Mouse (Mus musculus): Measurements from ENCODE around the gene Wdr18.

Gene Wdr18

DNA sequence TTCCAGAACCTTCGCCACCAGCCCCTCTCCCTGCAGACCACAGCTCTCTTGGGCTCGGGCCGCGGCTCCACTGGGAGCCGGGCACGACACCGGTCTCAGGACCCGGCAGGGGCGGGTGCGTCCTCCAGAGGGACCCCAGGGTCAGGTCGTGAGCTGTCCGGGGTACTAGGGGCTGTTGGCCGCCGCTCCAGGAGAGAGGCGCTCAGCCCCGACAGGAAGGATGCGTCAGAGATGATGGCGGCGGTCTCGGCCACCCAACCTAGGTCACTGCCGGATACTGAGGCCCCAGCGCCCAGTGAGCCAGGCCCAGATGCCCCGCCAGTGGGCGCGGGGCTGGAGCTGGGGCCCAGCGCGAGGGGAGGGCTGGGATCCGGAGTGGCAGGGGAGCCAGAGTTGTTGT is 17.4 kb downstream of the Wdr18 start:
- no peak for DNase-seq (ENCODE audit: low spot score in 2 of 2)

DNA sequence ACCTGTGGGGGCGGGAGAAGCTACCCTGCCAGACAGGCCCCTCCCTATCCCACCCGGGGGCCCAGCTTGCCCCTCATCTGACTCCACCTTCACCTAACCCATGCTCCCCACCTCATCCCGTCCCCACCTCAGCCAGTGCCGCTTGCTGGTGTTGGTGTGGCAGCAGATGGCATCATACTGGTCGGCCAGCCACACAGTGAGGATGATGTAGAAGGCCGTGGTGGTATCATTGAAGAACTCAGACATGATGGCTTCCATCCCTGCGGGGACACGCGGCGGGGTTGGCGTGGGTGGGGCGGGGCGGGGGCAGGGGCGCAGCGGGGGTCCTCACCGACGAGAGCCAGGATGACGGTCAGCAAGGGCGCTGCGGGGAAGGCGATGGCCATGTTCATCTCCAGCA is 18.1 kb downstream of the Wdr18 start:
- DNase-seq (ENCODE audit: low spot score in 2 of 2): no peak

DNA sequence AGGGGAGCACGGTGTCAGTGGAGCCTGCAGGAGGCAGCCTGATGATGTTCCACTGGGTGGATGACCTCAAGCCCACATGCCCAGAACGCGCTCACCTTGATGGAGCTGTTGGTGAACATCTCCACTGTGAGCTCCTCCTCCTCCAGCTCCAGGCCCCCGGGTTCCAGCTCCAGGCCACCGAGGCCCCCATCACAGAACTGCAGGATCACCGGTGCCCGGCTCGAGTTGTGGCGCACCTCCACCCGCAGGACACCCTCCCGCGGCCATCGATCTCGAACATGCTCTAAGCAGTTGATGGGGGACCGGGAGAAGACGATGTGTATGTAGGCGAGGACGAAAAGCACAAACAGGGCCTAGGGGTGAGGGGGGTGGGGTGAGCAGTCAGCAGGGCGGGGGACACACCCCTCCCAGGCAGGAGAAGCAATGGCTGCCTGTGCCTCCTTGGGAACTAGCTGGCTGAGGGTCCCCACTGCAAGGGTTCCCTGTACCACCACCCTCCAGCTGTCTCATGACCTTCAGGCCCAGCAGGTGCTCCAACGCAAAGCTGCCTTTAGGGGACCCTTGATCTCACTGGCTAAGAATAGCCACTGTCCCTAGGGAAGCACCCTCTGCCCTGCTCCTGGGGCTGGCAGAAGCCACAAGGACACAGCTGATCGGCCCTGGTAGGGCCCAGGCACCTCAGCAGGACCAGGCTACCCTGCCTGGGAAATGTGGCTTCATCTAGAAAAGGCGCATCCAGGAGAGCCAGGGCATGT is 19.6 kb downstream of the Wdr18 start:
- no peak for DNase-seq (ENCODE audit: low spot score in 2 of 2)

DNA sequence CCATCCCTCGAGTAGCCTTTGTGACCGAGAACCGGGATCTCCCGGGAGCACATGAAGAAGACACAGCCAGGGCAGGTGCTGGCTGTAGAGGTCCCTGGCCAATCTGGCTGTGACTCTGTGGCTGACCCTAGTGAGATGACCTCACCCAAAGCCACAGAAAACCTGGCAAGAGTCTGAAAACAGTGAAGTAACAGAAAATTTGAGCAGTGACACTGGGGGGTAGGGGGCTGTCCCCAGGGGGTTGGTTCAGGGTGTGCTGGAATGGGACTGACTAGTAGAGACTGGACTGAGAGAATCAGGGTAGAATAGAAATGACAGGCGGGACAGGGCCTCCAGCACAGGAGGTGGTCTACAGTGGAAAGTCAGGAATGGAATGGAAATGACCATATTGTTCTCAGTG is 23.3 kb downstream of the Wdr18 start:
- no peak for DNase-seq (ENCODE audit: low spot score in 2 of 2)

DNA sequence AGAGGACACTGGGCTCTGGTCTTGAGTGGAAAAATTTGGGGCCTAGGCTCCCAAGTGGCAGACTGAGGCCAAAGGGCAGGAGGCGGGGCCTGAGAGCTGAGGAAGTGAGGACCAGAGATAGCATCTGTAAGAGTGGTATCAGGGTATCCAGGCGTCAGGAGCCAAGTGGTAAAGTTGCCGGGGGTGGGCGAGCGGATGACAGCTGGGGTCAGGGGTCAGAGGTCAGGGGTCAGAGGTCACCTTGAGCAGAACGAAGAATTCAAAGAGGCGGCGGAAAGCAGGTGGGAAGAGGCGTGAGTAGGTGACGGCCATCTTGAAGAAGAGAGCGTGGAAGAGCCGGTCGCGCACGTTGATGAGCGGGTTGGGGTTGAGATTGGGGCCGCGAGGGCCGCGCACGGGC is 23.7 kb downstream of the Wdr18 start:
- peak; percentile 68 to 84 for DNase-seq (ENCODE audit: low spot score in 2 of 2)

DNA sequence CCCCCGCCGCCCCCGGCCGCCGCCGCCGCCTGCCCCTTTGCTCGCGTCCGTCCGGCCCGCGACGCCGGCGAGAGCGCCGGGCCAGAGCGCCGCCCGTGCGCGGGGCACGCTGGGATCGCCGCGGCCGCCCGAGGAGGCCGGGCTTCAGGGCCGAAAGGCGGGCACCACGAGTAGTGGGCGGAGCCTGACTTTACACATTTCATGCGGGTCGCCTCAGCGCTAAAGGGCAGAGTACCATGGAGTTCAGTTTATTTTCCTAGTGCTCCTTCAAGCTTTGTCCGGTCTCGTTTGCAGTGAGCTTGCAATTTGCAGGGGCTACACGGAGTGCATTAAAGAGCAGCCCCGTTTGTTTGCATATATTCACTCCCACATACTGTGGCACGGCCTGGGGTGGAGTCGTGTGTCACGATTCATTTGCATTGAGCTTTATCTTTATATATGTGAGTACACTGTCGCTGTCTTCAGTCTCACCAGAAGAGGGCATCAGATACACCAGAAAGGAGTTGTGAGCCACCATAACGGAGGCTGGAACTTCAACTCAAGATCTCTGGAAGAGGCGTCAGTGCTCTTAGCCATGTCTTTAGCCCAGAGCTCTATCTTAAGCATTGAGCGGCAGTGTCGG is 24.4 kb downstream of the Wdr18 start, which contains the start of gene Tmem259:
Gene Tmem259 (minus strand): TSS at position 136 of the 622 bp plus-strand sequence.
- DNase-seq (ENCODE audit: low spot score in 2 of 2): peak; percentile 88 to 92

DNA sequence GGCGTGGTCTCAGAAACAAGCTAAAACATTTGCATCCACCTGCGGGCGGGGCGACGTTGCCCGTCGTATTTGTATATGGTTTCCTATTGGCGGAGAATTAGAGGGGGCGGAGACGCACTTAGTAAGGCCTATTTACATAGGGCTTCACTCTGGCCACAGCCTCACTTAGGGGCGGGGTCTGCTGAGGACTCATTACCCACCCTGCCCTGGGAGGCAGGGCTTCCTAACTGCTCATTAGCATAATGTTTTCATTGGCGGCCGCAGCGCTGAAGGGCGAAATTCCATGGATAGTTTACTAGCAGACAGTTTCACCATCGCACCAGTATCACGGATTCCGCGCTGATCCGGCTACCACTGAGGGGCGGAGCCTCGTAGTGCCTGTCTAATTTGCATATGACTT is 24.9 kb downstream of the Wdr18 start:
- DNase-seq (ENCODE audit: low spot score in 2 of 2): peak; percentile 93 to 96

DNA sequence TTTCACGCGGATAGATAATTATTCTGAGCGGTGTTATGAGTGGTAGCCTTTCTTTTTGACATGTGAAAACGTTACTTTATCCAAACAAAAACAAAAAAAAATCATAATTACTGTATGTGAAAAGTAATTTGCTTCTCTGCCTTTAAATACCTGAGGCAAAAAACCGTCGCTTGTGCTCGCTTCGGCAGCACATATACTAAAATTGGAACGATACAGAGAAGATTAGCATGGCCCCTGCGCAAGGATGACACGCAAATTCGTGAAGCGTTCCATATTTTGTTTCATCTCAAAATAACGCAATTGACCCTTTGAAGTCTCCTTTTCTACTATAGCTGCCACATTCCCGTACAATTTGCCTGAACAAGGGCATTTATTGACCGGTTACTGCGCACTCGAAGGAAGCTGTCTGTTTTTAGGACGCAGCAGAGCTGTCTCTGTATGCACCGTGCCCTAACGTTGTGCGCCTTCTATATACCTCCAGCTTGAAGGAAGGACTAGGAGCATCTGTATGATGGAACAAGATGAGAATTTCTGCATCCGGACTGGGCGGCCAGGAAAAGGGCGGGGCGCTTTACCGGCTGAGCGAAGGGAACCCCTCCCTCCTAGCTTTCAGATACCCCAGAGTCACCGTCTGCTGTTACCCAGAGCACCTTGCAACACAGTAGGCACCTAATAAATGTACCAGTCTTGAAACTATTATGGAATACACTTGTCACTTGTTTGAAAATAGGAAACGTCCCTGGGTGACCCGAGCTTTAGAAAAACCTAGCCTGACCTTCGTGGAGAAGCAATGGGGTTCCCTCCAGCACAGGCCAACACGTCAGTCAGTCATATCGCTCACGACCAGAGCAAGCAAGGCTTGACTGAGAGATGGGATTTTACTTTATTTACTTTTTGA is 25.6 kb downstream of the Wdr18 start:
- peak; percentile 80 to 87 for DNase-seq (ENCODE audit: low spot score in 2 of 2)

DNA sequence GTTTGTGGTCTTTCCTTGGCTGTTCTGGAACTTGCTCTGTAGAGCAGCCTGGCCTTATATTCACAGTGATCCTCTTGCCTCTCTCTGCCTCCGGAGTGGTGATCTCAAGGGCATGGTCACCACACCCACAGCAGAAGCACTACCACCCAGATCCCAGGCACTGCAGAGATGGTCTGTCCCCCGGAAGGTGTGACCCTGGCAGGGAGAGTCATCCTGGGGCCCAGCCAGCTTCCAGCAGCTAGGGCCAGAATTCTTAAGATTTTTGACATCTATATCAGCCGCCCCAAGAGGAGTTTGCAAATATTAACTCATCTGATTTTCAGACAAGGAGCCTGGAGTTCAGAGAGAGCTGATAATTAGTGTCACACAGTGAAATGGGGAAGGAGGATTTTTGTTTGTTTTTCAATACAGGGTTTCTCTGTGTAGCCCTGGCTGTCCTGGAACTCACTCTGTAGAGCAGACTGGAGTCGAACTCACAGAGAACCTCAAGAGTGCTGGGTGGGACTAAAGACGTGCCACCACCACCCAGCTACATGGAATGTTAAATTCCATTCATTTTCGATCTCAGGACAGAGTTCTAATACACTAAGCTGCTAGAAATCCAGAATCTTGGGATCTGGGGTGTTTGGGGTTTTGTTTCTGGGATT is 26.4 kb downstream of the Wdr18 start:
- peak; percentile 53 to 79 for DNase-seq (ENCODE audit: low spot score in 2 of 2)

DNA sequence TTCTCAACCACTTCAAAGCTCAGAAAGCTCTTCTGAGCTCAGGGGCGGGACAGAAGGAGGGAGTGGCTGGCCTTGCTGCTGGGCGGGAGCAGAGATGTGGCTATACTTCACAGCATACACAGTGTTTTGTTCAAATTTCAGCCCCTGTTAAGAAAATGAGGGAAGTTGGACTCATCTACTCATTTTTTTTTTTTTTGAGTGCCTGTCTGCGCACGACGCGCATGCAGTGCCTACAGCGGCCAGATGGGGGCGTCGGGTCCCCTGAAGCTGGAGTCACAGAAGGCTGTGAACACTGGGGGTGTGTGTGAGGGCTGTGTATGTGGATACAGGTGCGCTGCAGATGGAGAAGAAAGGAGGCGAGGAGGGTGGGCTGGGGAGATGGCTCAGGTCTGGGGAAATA is 27.0 kb downstream of the Wdr18 start:
- DNase-seq (ENCODE audit: low spot score in 2 of 2): peak; percentile 92 to 98

DNA sequence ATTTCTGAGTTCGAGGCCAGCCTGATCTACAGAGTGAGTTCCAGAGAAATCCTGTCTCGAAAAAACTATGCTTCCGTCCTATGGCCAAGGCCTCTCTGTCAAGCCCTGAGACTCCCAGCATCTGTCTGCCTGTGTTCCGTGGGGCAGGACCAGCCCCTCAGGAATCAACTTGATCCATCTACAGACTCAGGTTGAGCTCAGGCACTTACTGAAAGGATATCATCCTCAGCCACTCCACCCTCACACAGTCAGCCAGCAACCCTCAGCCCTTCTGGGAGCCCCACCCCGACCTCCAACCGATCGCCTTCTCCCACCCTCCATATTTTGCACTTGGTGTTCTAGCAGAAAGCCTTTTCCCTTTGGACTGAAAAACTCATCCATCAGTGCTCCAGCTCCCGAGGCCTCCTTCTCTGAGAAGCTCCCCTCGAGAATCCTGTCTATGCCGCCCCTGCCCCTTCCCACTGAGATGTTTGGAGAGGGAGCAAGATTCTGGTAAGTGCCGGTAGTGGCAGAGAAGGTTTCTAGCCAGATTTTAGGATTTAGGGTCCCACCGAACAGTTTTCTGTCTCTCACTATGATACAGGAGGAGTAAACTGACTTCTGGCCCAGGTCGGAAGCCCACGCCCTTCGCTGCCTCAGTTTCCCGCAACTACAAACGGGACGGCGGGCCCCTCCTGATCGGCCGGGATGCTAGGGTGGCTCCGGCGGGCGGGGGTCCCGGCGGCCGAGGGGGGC is 28.0 kb downstream of the Wdr18 start:
- DNase-seq (ENCODE audit: low spot score in 2 of 2): no peak

DNA sequence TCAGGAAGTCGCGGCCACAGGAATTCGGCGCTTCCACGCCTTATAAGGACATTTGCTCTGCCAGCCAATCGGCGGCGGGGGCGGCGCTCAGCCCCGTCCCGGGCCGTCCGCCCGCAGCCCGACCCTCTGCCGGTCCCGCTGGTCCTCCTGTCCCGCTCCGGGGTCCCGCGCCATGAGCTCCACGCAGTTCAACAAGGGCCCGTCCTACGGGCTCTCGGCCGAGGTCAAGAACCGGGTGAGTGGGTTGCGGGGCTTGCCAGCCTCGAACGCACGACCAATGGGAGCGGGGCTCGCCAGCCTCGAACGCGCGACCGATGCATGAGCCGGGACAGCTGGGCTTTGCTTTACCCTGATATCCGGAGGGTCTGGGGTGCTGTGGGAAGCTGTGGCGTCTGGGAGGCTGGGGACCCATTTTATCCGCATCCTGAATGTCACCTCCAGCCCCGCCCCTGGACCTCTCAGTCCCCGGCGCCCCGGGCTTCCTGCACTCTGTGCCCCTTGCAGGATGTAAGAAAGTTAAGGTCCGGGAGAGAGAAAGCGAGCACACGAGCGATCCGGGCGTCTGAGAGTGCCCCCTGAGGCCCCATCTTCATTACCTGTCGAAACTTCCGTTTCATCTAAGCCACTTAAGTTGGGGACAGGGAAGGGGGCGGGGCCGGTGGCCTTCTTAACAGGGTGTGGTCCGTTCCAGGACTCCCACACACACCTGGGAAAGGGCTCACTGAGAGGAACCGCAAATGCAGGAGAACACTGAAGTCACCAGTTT is 28.7 kb downstream of the Wdr18 start, which contains the start of gene Cnn2:
Gene Cnn2 (plus strand): TSS at position 79 of the 766 bp plus-strand sequence.
- DNase-seq (ENCODE audit: low spot score in 2 of 2): peak; percentile 65 to 85

DNA sequence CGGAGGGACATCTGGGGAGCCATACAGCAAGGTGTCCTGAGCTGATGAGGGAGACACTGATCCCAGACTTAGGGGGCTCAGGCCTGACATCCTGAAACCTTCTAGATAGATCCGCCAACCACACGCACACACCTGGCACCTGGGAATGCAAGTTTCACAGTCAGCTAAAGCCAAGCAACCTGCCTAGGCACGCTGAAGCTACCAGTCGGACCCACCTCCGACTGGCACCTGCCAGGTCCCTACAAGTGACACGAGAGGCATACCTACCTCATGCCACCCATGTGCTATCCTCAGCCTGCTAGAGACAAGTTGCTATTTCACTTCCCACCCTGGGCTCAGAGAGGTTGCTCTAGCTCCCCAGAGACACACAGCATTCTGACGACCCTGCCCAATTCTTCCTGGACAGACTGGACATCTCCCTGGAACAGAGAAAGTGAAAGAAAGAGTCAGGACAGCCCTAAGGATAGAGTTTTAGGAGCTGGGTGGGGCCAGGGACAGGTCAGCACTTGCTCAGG is 29.4 kb downstream of the Wdr18 start:
- no peak for DNase-seq (ENCODE audit: low spot score in 2 of 2)

DNA sequence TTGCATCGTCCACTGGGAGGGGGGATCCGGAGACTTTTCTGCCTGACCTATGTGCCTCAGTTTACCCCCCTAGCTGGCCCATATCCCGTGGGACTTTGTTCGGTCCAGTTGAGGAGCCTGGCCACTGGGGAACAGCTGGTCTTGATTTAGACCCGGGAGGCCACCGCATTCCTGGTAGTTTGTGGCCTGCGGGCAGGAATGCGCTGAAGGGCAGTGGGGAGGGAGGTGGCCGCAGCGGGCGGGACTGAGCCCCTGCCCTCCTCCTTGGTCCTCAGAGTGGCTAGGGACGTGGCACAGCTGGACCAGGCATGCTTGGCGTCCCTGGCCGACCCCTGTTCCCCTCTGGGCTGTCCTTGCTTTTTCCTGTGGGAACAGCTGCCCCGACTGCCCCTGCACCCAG is 29.9 kb downstream of the Wdr18 start:
- no peak for DNase-seq (ENCODE audit: low spot score in 2 of 2)

DNA sequence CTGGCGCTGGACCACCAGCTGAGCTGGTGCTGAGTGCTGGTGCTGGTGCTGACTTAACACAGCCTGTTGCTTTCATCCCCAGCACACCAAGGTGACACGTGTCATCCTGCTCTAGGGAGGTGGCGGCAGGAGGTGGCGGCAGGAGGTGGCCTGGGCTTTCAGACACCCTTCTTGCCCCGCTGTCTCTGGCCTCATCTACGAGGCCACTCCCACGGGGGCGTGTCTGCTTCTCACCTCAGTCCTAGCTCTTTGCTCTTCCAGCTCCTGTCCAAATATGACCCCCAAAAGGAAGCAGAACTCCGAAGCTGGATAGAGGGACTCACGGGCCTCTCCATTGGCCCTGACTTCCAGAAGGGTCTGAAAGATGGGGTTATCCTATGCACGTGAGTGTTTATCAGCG is 31.1 kb downstream of the Wdr18 start:
- DNase-seq (ENCODE audit: low spot score in 2 of 2): no peak

DNA sequence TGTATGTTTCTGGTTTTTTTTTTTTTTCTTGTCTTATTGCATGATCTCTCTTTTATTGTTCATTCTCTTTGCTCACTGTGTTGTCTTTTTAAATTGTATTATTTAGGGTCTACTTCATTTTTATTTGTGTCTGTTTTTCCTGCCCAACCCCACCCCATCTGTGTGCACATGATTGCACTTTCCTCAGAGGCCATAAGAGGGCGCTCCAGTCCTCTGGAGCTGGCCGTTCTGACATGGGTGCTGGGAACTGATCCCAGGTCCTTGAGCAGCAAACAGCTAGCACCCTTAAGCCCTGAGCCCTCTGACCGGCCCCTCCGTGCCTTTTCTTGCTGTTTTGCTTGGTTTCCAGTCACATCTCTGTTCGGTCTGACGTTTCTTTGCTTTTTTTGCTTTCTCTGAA is 31.6 kb downstream of the Wdr18 start:
- DNase-seq (ENCODE audit: low spot score in 2 of 2): no peak

DNA sequence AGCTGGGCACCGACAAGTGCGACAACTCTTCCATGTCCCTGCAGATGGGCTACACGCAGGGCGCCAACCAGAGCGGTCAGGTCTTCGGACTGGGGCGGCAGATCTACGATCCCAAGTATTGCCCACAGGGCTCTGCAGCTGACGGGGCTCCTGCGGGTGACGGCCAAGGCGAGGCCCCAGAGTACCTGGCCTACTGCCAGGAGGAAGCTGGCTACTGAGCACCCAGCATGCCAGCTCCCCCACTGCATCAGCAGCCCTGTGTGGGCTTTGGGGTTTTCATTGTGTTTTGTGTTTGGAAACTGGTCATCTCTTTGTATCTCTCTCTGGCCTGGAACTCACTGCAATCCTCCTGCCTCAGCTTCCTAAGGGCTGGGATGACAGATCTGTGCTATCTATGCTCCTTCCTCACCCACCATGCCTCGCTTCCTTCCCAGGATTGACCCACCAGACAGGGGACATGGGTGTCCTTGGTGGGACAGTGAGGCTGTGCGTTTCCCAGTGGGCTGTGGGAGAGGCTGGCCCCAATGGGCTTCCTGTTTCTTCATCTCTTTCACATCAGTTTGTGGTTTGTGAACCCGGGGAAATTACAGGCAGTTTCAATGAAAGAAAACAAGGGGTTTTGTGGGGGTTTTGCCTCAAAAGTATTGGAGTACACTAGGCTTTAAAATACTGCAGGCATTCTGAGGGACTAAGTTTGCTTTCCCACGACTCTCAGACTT is 34.6 kb downstream of the Wdr18 start:
- DNase-seq (ENCODE audit: low spot score in 2 of 2): peak; percentile 71 to 85

DNA sequence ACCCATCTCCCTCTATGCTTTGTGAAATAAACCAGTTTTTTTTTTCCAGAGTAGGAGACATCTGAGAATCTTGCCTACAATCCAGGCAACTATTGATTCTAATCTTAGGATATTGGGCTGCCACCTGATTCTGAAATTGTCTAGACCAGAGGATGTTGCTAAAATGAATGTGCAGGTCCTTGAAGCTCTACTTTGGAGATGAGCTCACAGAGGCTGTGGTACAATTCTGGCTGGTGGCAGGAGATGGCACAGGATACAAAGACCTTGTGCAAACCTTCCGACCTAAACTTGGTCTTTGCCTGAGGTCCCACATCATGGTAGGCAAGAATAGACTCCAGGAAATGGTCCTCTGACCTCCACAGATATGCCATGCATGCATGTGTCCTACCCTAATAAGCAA is 35.7 kb downstream of the Wdr18 start:
- DNase-seq (ENCODE audit: low spot score in 2 of 2): no peak

DNA sequence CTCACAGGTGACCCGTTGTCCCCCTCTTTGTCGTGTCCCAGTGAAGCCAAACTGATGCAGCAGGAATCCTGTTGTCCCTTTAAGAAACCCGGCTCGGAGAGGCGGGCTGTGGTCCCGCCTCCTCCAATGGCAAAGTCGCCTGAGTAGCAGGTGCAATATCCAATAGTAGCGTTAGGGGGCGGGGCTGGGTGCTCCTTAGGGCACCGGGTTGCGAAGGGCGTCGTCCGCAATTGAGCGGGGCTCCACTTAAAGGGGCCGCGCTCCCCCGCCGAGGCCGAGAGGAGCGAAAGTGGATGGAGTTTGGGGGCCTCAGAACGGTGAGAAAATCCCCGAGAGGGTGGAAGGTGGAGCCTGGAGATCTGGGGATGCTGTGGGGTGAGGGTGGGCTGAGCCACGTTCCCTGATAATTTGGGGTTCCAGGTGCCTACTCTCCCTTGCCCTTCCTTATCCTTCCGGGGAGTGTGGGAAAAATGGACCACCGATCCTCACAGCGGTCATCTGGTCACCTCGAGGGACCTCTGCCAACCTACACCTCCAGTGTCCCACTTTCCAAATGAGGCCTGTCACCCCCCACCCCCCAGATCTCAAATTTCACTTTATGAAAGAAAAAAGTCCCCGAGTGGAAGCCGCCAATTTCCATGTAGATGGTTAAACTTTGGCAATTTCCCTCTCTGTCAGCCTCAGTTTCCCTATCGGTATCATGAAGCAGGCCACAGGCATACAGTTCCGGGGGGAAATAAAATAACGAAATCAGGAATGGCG is 36.5 kb downstream of the Wdr18 start, which contains the start of gene Abca7:
Gene Abca7 (plus strand): TSS at position 223 of the 762 bp plus-strand sequence.
- peak; percentile 99 to 100 for DNase-seq (ENCODE audit: low spot score in 2 of 2)
